Mouse (Mus musculus): Measurements from ENCODE around the gene Qprt. TPM values are rescaled to one million over a fixed set of nuclear protein-coding genes. Genes with fewer than 3 reads are reported as not detected.
"Not testable (repeated sequence)": the region's sequence is repeated elsewhere in the genome, so short reads cannot be mapped to it uniquely, and the experiment has no call there.

The Qprt gene
- polyA plus RNA-seq, 1 experiment from 2014 or later: 0.76 TPM

DNA sequence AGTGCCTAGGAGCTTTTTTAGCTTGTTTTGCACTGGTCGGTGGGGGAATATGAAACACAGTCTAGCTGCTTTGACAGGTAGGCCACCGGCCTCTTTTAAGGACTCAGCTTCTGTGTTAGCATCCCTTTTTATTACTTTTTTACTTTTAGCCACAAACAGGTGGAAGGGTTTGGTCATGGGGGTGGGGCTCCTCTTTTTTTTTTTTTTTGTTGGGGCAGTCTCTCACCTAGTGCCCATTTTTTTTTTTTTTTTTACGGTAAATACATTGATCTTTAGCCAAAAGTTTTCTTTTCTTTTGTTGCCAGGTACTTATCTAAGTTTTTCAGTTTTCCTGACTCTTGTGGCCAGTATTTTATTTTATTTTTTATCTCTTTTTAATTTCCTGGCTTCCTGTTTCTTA is 33.9 kb downstream of the Qprt start:
- WGBS: 100% methylated on average over 3 of the region's 3 CpGs
- no peaks in the 10 kb centered on the region for H3K36me3 ChIP-seq (replicated peaks)
- H3K27me3 ChIP-seq (replicated peaks): no peaks in the 10 kb centered on the region
- no peak overlapping the region for H3K9ac ChIP-seq
- 0 out of 2 replicates have a peak, but pooled peaks cover 6% of the 10 kb centered on the region for H3K4me1 ChIP-seq
- no peak overlapping the region for H3K4me2 ChIP-seq
- no peak overlapping the region for H3K4me3 ChIP-seq
- H3K27ac ChIP-seq: no peak overlapping the region
- no peaks in the 10 kb centered on the region for H3K9me3 ChIP-seq
- no peak for ATAC-seq (replicated peaks)

DNA sequence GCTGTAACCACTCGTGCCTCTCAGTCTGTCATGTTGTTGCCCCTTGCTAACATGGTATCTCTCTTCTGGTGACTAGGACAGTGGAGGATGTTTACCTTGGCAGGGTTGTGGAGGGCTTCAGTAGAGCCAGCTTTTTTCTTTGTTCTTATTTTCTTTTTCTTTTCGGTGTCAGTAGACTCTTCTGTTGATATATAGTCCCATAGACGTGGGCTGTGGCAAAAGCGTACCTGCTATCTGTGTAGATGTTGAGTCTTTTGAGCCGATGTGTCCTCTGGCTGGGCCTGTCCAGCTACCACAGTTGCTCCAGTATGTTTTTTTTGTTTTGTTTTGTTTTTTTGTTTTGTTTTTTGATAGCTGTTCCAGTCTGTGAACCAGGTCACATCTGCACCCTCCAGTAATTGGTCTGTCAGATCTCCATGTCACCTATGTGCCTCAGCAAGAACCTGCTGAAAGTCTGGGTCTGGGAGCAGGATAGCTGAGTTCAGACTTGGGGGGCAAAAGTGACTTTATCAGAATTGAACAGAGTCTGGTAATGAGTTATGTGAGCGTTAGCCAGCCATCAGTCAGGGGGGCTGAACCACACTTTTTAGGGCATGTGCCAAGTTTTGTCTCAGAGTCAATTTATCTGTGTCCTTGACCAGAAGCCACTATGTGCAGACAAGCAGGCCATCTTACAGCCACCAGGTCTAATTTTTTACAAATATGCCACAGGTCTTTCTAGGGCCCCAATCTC is 34.6 kb downstream of the Qprt start, which contains the start of gene Zg16:
Gene Zg16, minus strand, starts transcription at position 51 of the 733 bp plus-strand sequence.
- H3K36me3 ChIP-seq (replicated peaks); H3K9me3 ChIP-seq; H3K27ac ChIP-seq; H3K9ac ChIP-seq; ATAC-seq (replicated peaks); H3K4me1 ChIP-seq; H3K4me2 ChIP-seq; H3K4me3 ChIP-seq; H3K27me3 ChIP-seq (replicated peaks): not testable (repeated sequence)
- 90% methylated on average over 6 of the region's 6 CpGs for WGBS

DNA sequence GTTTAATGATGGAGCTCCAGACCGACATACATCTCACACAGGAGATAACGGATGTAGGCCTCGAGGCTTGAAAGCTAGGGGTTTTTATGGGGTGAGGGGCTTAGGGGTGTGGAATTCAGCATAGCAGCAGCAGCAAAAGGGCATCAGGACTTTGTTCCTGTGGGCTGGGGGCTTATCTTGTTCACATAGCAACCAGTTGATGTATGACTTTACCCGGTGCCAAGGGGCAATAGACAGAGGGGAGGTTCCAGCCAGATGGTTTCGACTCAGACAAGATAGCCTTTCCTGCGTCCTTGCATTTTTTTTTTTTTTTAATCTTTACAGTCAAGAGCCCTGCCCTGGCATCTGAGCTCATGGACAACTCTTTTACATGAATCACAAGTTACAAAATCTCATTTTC is 36.3 kb downstream of the Qprt start:
- not testable (repeated sequence) for H3K27ac ChIP-seq; H3K9ac ChIP-seq; H3K36me3 ChIP-seq (replicated peaks); H3K4me2 ChIP-seq; ATAC-seq (replicated peaks); H3K4me1 ChIP-seq; H3K27me3 ChIP-seq (replicated peaks); H3K9me3 ChIP-seq; H3K4me3 ChIP-seq
- WGBS: 79% methylated on average over 6 of the region's 6 CpGs

DNA sequence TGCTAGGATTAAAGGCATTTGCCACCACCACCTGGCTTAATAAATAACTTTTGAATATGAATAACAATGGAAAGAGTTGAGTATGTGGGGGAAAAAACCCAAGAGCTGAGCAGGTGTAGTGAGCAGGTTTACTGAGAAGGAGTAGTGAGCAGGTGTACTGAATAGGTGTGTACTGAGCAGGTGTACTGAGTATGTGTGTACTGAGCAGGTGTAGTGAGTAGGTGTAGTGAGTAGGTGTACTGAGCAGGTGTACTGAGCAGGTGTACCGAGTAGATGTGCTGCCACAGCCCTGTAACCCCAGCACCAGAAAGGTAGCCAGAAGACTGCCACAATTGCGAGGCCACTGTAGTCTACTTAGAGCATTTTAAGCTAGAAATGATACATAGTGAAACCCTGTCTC is 37.2 kb downstream of the Qprt start:
- 92% methylated on average over 2 of the region's 2 CpGs for WGBS

DNA sequence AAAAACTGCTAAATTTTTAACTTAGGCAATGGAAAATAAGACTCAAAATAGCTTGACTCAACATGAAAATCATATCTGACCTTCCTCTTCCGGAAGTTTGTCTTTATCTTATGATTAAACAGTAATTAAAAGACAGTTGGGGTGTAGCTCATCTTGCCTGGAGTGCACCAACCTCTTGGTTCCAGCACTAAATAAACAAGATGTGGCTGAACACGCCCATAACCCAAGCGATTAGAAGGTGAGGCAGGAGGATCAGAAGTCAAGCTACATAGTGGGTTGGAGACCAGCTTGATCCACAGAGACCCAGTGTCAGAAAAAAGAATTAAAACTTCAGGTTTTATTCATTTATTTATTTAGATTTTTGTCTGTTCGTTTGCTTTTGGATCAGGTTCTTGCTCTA is 38.3 kb downstream of the Qprt start:
- no peak overlapping the region for H3K9ac ChIP-seq
- H3K27me3 ChIP-seq (replicated peaks): no peaks in the 10 kb centered on the region
- H3K9me3 ChIP-seq: no peaks in the 10 kb centered on the region
- H3K36me3 ChIP-seq (replicated peaks): no peaks in the 10 kb centered on the region
- no peak for ATAC-seq (replicated peaks)
- 85% methylated on average over 4 of the region's 4 CpGs for WGBS
- H3K4me3 ChIP-seq: no peak overlapping the region
- no peak overlapping the region for H3K4me2 ChIP-seq
- no peak overlapping the region for H3K27ac ChIP-seq
- 0 out of 2 replicates have a peak, but pooled peaks cover under 1% of the 10 kb centered on the region for H3K4me1 ChIP-seq

More for the DNA sequence above, 37.2 kb downstream of the Qprt start:
- H3K4me2 ChIP-seq: no peak overlapping the region
- no peak for ATAC-seq (replicated peaks)
- H3K27ac ChIP-seq: no peak overlapping the region
- H3K9ac ChIP-seq: no peak overlapping the region
- H3K9me3 ChIP-seq: no peaks in the 10 kb centered on the region
- H3K36me3 ChIP-seq (replicated peaks): no peaks in the 10 kb centered on the region
- no peak overlapping the region for H3K4me3 ChIP-seq
- H3K27me3 ChIP-seq (replicated peaks): no peaks in the 10 kb centered on the region
- 0 out of 2 replicates have a peak, but pooled peaks cover 6% of the 10 kb centered on the region for H3K4me1 ChIP-seq

DNA sequence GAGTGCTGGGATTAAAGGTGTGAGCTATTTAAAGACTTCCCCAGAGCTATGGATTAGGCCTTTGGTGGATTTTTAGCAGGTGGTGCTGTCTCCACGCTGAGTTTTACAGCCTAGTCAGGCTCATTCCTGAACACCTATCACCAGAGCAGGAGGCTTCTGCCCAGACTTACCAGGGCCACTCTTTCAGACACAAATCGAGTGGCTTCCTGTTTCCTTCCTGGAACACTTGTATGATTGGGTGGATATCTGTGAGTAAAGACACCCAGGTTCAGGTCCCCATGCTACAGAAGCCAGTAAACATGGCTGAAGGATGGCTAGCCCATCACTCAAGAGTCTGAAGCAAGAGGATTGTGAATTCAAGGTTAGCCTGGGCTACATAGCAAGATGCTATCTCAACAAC is 39.0 kb downstream of the Qprt start:
- no peaks in the 10 kb centered on the region for H3K27me3 ChIP-seq (replicated peaks)
- WGBS: 57% methylated on average over 2 of the region's 2 CpGs
- H3K9me3 ChIP-seq: no peaks in the 10 kb centered on the region
- no peak for ATAC-seq (replicated peaks)
- H3K4me2 ChIP-seq: no peak overlapping the region
- H3K36me3 ChIP-seq (replicated peaks): no peaks in the 10 kb centered on the region
- no peaks in the 10 kb centered on the region for H3K4me1 ChIP-seq
- no peak overlapping the region for H3K27ac ChIP-seq
- H3K4me3 ChIP-seq: no peak overlapping the region
- H3K9ac ChIP-seq: no peak overlapping the region

DNA sequence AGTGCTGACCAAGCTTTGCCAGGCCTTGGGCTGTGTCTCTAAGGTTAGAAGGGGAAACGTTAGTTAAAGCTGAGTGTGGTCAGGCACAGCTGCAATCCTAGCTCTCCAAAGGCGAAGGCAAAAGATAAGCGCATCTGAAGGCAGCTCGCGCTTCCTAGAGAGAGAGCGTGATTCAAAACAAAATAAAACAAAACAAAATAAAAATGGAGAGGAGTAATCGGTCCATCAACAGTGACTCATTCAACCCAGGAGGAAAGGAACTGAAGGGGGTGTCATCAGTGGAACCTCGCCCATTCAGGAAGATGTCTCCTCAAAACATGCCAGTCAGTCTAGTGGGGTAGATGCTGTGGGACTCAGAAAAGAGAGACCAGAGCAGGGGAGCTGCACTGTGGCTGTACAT is 39.8 kb downstream of the Qprt start:
- Histone ChIP-seq H3K9me3 (no peaks in the 10 kb centered on the region), H3K36me3 (replicated peaks) (no peaks in the 10 kb centered on the region), H3K27ac (no peak overlapping the region), H3K9ac (no peak overlapping the region), H3K27me3 (replicated peaks) (no peaks in the 10 kb centered on the region), H3K4me1 (no peaks in the 10 kb centered on the region), H3K4me2 (no peak overlapping the region), H3K4me3 (no peak overlapping the region)
- 80% methylated on average over 8 of the region's 8 CpGs for WGBS
- no peak for ATAC-seq (replicated peaks)

DNA sequence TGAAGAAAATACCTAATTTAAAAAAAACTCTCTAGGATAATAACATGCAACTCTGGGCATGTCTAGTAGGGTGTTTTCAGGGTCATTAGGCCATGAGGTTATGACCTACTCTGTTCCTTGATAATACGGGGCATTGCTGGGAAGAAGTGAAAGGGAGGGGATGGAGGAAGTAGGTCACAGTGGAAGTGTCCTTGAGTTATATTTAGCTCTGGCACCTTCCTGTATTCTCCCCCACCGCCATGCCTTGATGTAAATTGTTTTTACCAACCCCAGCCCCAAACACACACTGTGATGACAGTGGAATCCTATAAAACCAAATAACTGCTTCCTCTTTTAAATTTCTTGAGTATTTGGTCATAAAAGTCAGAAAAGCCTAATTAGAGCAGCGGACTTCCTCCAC is 42.0 kb downstream of the Qprt start:
- Histone ChIP-seq H3K4me3 (no peak overlapping the region), H3K9me3 (no peaks in the 10 kb centered on the region), H3K4me1 (no peaks in the 10 kb centered on the region), H3K36me3 (replicated peaks) (no peaks in the 10 kb centered on the region), H3K27ac (no peak overlapping the region), H3K4me2 (no peak overlapping the region), H3K27me3 (replicated peaks) (no peaks in the 10 kb centered on the region), H3K9ac (no peak overlapping the region)
- no peak for ATAC-seq (replicated peaks)
- WGBS: 74% methylated on average over 3 of the region's 3 CpGs

DNA sequence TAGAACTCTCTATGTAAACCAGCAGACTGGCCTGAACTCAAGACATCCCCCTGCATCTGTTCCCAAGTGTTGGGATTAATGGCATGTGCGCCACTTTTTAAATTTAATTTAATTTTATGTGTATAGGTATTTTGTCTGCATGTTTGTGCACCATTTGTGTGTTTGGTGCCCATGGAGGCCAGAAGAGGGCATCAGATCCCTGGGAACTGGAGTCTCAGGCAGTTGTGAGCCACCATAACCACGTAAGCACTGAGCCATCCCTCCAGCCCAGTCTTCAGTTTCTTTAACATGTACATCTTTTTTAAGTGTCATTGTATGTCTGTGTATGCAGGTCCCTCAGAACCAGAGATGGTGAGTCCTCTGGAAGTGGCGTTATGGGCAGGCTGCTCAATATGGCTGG is 44.3 kb downstream of the Qprt start:
- Histone ChIP-seq H3K4me3 (no peak overlapping the region), H3K9ac (no peak overlapping the region), H3K9me3 (no peaks in the 10 kb centered on the region), H3K36me3 (replicated peaks) (no peaks in the 10 kb centered on the region), H3K27me3 (replicated peaks) (no peaks in the 10 kb centered on the region), H3K4me1 (no peaks in the 10 kb centered on the region), H3K4me2 (no peak overlapping the region), H3K27ac (no peak overlapping the region)
- ATAC-seq (replicated peaks): no peak
- 87% methylated on average over 3 of the region's 3 CpGs for WGBS

DNA sequence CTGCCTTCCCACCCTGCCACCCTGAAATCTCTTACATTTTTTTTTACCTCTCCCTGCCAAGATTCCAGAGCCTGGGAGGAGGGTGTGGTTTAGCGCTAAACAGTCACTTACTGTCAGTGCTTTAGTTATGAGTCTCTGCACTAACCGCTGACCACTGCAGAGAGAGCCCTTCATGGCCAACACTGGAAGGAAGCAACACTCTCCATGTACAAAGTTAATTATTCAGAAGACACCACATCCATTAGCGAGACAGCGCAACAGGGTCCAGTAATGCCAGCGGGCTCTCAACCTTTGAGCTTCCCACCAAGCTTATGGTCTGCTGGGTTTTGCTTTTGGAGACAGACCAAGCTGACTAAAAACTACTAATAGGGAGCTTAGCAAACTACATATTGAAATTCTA is 45.8 kb downstream of the Qprt start:
- Histone ChIP-seq H3K36me3 (replicated peaks) (no peaks in the 10 kb centered on the region), H3K4me1 (no peaks in the 10 kb centered on the region), H3K9ac (no peak overlapping the region), H3K4me2 (no peak overlapping the region), H3K27ac (no peak overlapping the region), H3K27me3 (replicated peaks) (no peaks in the 10 kb centered on the region), H3K9me3 (no peaks in the 10 kb centered on the region), H3K4me3 (no peak overlapping the region)
- 95% methylated on average over 5 of the region's 5 CpGs for WGBS
- no peak for ATAC-seq (replicated peaks)

DNA sequence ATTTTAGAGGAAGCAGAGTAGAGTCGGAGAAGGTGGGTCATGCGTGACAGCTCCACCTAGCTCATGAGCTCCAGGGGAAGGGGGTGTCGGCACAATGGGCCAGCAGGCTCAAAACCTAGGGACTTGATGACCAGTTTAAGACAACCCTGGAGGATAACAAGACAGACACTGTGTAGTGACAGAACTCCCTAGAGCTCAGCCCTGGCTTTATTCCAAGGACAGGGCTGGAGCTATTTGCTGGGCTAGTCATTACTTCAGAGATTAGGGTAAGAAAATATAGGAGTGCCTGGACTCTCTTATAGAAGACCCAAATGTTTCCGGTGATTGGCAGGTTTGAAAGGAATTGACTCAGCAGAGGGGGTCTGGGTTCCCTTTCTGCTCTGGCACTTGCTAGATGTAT is 48.8 kb downstream of the Qprt start:
- 77% methylated on average over 4 of the region's 4 CpGs for WGBS
- Histone ChIP-seq H3K27ac (no peak overlapping the region), H3K4me1 (no peaks in the 10 kb centered on the region), H3K4me3 (no peak overlapping the region), H3K9me3 (no peaks in the 10 kb centered on the region), H3K36me3 (replicated peaks) (no peaks in the 10 kb centered on the region), H3K27me3 (replicated peaks) (no peaks in the 10 kb centered on the region), H3K9ac (no peak overlapping the region), H3K4me2 (no peak overlapping the region)
- ATAC-seq (replicated peaks): no peak

DNA sequence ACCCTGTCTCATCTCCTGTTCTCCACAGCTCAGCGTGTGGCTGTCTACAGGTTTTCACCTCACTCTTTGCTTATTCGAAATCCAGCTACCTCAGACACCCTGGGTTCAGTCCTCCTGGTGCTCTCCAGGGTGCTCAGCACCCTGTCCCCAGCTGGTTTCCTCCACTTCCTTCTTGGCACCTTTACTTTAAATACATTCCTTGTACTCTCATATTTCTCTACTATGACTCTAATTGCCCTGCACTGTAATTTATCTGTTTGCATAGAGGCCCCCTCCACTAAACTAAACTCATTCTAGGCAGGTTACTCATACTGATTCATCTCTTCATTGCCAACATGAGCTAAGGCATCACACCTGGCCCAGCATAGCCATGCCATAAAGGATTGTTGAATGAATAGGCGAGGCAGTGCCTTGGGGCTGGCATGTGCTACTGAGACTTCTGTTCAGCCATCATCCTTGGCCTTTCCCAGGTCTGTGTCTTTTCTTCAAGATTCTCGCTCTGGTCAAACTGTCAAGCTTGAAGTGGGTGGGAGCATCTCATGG is 51.1 kb downstream of the Qprt start:
- Histone ChIP-seq H3K4me1 (no peaks in the 10 kb centered on the region), H3K36me3 (replicated peaks) (no peaks in the 10 kb centered on the region), H3K9me3 (no peaks in the 10 kb centered on the region), H3K4me3 (no peak overlapping the region), H3K27me3 (replicated peaks) (no peaks in the 10 kb centered on the region), H3K4me2 (no peak overlapping the region), H3K9ac (no peak overlapping the region), H3K27ac (no peak overlapping the region)
- no peak for ATAC-seq (replicated peaks)
- 71% methylated on average over 4 of the region's 4 CpGs for WGBS

DNA sequence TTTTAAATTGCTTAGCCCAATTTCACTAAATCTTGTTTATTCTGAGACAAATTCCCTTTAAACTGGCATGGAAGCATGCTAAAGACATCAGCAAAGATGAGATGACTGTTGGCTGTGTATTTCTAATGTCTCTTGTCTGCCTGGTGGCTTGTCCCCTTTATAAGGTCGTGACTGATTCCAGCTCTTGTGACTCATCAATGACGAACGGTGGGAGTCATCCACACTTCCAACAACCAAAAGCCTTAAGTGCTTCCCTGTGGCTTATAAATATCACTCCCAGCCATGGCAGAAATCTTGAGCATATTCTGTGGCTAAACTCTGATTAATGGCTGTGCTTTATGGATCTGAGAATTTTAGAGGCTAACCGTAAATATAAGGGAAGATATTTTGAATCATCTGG is 55.7 kb downstream of the Qprt start:
- H3K36me3 ChIP-seq (replicated peaks): no peaks in the 10 kb centered on the region
- H3K9me3 ChIP-seq: no peaks in the 10 kb centered on the region
- WGBS: 89% methylated on average over 4 of the region's 4 CpGs
- no peaks in the 10 kb centered on the region for H3K4me1 ChIP-seq
- ATAC-seq (replicated peaks): no peak
- H3K27me3 ChIP-seq (replicated peaks): no peaks in the 10 kb centered on the region
- H3K4me3 ChIP-seq: no peak overlapping the region
- H3K27ac ChIP-seq: no peak overlapping the region
- no peak overlapping the region for H3K4me2 ChIP-seq
- H3K9ac ChIP-seq: no peak overlapping the region

Measured in midbrain, embryonic 15.5 days (tissue).